Mouse (Mus musculus) kidney, embryonic 14.5 days (tissue): Measurements from ENCODE around the gene Hist1h2ag. TPM values are rescaled to one million over a fixed set of nuclear protein-coding genes. Genes with fewer than 3 reads are reported as not detected.

Experiments used
- ATAC-seq: fragments of 200-750 bp; cut with Nextera tagmentation; 2 replicates; pipeline ENCODE4 v1.8.0; 2017; ENCODE audit warnings: moderate number of reproducible peaks, mild to moderate bottlenecking, moderate TSS enrichment, moderate library complexity; ENCODE audit not compliant: low FRiP score, low TSS enrichment
- H3K27ac ChIP-seq: fragments of 300-500 bp; sonication (generic); 2 replicates; pipeline ENCODE4 v1.5.1; 2014; ENCODE audit warnings: low read depth, mild to moderate bottlenecking, low read length, moderate library complexity, mixed read lengths
- H3K27me3 ChIP-seq: fragments of 300-500 bp; sonication (generic); 2 replicates; pipeline ENCODE4 v1.6.1; 2014; ENCODE audit warnings: mild to moderate bottlenecking, low read length; ENCODE audit not compliant: control insufficient read depth, insufficient read depth
- H3K36me3 ChIP-seq: fragments of 300-500 bp; sonication (generic); 2 replicates; pipeline ENCODE4 v1.6.1; 2014; ENCODE audit warnings: low read length, mixed read lengths; ENCODE audit not compliant: control insufficient read depth, insufficient read depth
- H3K4me1 ChIP-seq: fragments of 300-500 bp; sonication (generic); 2 replicates; pipeline ENCODE4 v1.6.1; 2014; ENCODE audit warnings: low read length, mixed read lengths; ENCODE audit not compliant: control insufficient read depth, insufficient read depth
- H3K4me2 ChIP-seq: fragments of 300-500 bp; sonication (generic); replicated peaks from 2 replicates; pipeline ENCODE4 v1.6.1; 2014; ENCODE audit warnings: low read depth, mild to moderate bottlenecking, low read length
- H3K4me3 ChIP-seq: fragments of 300-500 bp; sonication (generic); 2 replicates; pipeline ENCODE4 v1.5.1; 2014; ENCODE audit warnings: mild to moderate bottlenecking, low read length
- H3K9ac ChIP-seq: fragments of 300-500 bp; sonication (generic); 2 replicates; pipeline ENCODE4 v1.6.1; 2014; ENCODE audit warnings: low read depth, mild to moderate bottlenecking, low read length, moderate library complexity
- H3K9me3 ChIP-seq: fragments of 300-500 bp; sonication (generic); 2 replicates; pipeline ENCODE4 v1.6.1; 2016; ENCODE audit warnings: low read length; ENCODE audit not compliant: control insufficient read depth
- WGBS: fragments of 180-500 bp; shearing (Covaris S2); extraction: QIAGEN DNeasy Blood & Tissue Kit; methylation state at CpG from one replicate; pipeline ENCODE4 v1.1.7; 2014; 5-methylcytosine and 5-hydroxymethylcytosine counted together
- polyA plus RNA-seq: library from polyadenylated mRNA; unstranded; fragments of >200 nt; fragmentation: Nextera tagmentation; extraction: Ambion mirVana; gene quantifications from 2 replicates; pipeline ENCODE4 v1.2.1, GENCODE M21; 2014

The Hist1h2ag gene
- polyA plus RNA-seq, 1 experiment from 2014 or later: 81.2 TPM

- Histone ChIP-seq H3K27me3 (peaks cover 97% of the 10 kb centered on the region), H3K9ac (peak overlapping the region; percentile 28; the same call in 1 of the 2 replicates), H3K4me3 (peak overlapping the region; percentile 60), H3K36me3 (no peaks in the 10 kb centered on the region), H3K27ac (no peak overlapping the region), H3K4me2 (peak overlapping the region; percentile 94), H3K4me1 (peaks cover 8% of the 10 kb centered on the region), H3K9me3 (no peaks in the 10 kb centered on the region)
- peak; percentile 90 for ATAC-seq
- WGBS: under 1% methylated on average over 45 of the region's 45 CpGs
Measured at GRCm38 (mm10) chr13:22005605-22006333, 37.0 kb downstream of the Hist1h2ag start.

- Histone ChIP-seq H3K27me3 (peaks cover 96% of the 10 kb centered on the region), H3K4me2 (no peak overlapping the region), H3K9ac (no peak overlapping the region), H3K36me3 (no peaks in the 10 kb centered on the region), H3K27ac (no peak overlapping the region), H3K4me3 (no peak overlapping the region), H3K9me3 (no peaks in the 10 kb centered on the region), H3K4me1 (peaks cover 6% of the 10 kb centered on the region)
- 15% methylated on average over 5 of the region's 5 CpGs for WGBS
- no peak for ATAC-seq
Measured at GRCm38 (mm10) chr13:22001823-22002222, 40.9 kb downstream of the Hist1h2ag start.

- Histone ChIP-seq H3K9ac (no peak overlapping the region), H3K4me2 (no peak overlapping the region), H3K36me3 (no peaks in the 10 kb centered on the region), H3K27me3 (peaks cover 96% of the 10 kb centered on the region), H3K4me1 (peaks cover 1% of the 10 kb centered on the region; the same call in 1 of the 2 replicates), H3K27ac (no peak overlapping the region), H3K9me3 (no peaks in the 10 kb centered on the region), H3K4me3 (no peak overlapping the region)
- no peak for ATAC-seq
- WGBS: 55% methylated on average over 2 of the region's 2 CpGs
Measured at GRCm38 (mm10) chr13:22001346-22001745, 41.4 kb downstream of the Hist1h2ag start.

GRCm38 (mm10) chr13:21999147-21999546 lies 43.6 kb downstream of the Hist1h2ag start:
- Histone ChIP-seq H3K4me1 (no peaks in the 10 kb centered on the region), H3K27me3 (peaks cover 92% of the 10 kb centered on the region), H3K9me3 (no peaks in the 10 kb centered on the region), H3K27ac (no peak overlapping the region), H3K36me3 (no peaks in the 10 kb centered on the region), H3K4me2 (no peak overlapping the region), H3K9ac (no peak overlapping the region), H3K4me3 (no peak overlapping the region)
- ATAC-seq: no peak
- 44% methylated on average over 4 of the region's 4 CpGs for WGBS

GRCm38 (mm10) chr13:21998412-21998811 lies 44.3 kb downstream of the Hist1h2ag start:
- H3K36me3 ChIP-seq: no peaks in the 10 kb centered on the region
- no peak for ATAC-seq
- no peak overlapping the region for H3K9ac ChIP-seq
- 20% methylated on average over 3 of the region's 3 CpGs for WGBS
- H3K4me2 ChIP-seq: no peak overlapping the region
- H3K4me3 ChIP-seq: no peak overlapping the region
- H3K27ac ChIP-seq: no peak overlapping the region
- H3K27me3 ChIP-seq: peaks cover 84% of the 10 kb centered on the region
- H3K4me1 ChIP-seq: no peaks in the 10 kb centered on the region
- no peaks in the 10 kb centered on the region for H3K9me3 ChIP-seq

GRCm38 (mm10) chr13:21997821-21998220 lies 44.9 kb downstream of the Hist1h2ag start:
- ATAC-seq: no peak

GRCm38 (mm10) chr13:21997201-21997820 lies 45.4 kb downstream of the Hist1h2ag start:
- Histone ChIP-seq H3K36me3 (no peaks in the 10 kb centered on the region), H3K27me3 (peaks cover 73% of the 10 kb centered on the region), H3K4me2 (peak overlapping the region; percentile 69), H3K4me3 (peak overlapping the region; percentile 26), H3K4me1 (no peaks in the 10 kb centered on the region), H3K9me3 (no peaks in the 10 kb centered on the region), H3K27ac (no peak overlapping the region), H3K9ac (no peak overlapping the region)
- under 1% methylated on average over 21 of the region's 21 CpGs for WGBS
- no peak for ATAC-seq

More at GRCm38 (mm10) chr13:21997821-21998220, 44.9 kb downstream of the Hist1h2ag start:
- Histone ChIP-seq H3K9me3 (no peaks in the 10 kb centered on the region), H3K27ac (no peak overlapping the region), H3K4me2 (no peak overlapping the region; the same call in 1 of the 2 replicates), H3K4me3 (peak overlapping the region; percentile 26), H3K4me1 (no peaks in the 10 kb centered on the region), H3K36me3 (no peaks in the 10 kb centered on the region), H3K9ac (no peak overlapping the region), H3K27me3 (peaks cover 78% of the 10 kb centered on the region)
- WGBS: 7% methylated on average over 4 of the region's 4 CpGs

- H3K36me3 ChIP-seq: no peaks in the 10 kb centered on the region
- WGBS: 0% methylated on average over 13 of the region's 13 CpGs
- H3K27ac ChIP-seq: no peak overlapping the region
- H3K27me3 ChIP-seq: peaks cover 68% of the 10 kb centered on the region
- no peaks in the 10 kb centered on the region for H3K4me1 ChIP-seq
- peak overlapping the region; percentile 26 for H3K4me3 ChIP-seq
- no peaks in the 10 kb centered on the region for H3K9me3 ChIP-seq
- no peak overlapping the region for H3K9ac ChIP-seq
- no peak for ATAC-seq
- H3K4me2 ChIP-seq: peak overlapping the region; percentile 69
Measured at GRCm38 (mm10) chr13:21996840-21997185, 45.9 kb downstream of the Hist1h2ag start.
